Mouse (Mus musculus): ENCODE measurements at regions not wholly inside any gene's neighbourhood (a gene's known extent, or its start where the extent isn't known, plus 50 kb on each side); places are given as distances from the start of the nearest gene placed in this dataset.

- TF ChIP-seq EP300 (IDR thresholded peaks at IDR 0.05; ENCODE audit: low read depth) (no peak), CTCF (IDR thresholded peaks at IDR 0.05; ENCODE audit: low read depth) (no peak)
These were observed 148.0 kb upstream of the Bcl6 start for GRCm38 (mm10) chr16:24136483-24137148.

All from liver, embryonic 14.5 days (tissue).